8 mouse cellular contexts compared by ENCODE assay signal in genomic region chr1:159783842-159784241, GRCm38 (mm10).
DNase-seq lines count a peak whose midpoint lies in the region; ATAC-seq and TF ChIP-seq lines count a peak whose summit lies in the region.

No protein-coding gene starts in this region.

- no peak overlapping the region for H3K9ac ChIP-seq in limb, embryonic 11.5 days (ENCODE audit: low read length)

- ATAC-seq in limb, embryonic 11.5 days (ENCODE audit: insufficient number of reproducible peaks, low FRiP score, low TSS enrichment, low read depth), result no peak

- H3K27me3 ChIP-seq in cerebellum, adult 2 months (ENCODE audit: control insufficient read depth, insufficient read depth, low read length), result no peaks in the 10 kb centered on the region
- H3K27me3 ChIP-seq in limb, embryonic 11.5 days (ENCODE audit: control insufficient read depth, insufficient read depth, low read length), result no peaks in the 10 kb centered on the region
- no peaks in the 10 kb centered on the region for H3K27me3 ChIP-seq in splenic B cell, adult 2 months (ENCODE audit: control insufficient read depth, insufficient read depth, low read length, poor library complexity, severe bottlenecking)

- WGBS in cerebellum, adult 2 months, result 14% methylated on average over 5 of the region's 5 CpGs
- 33% methylated on average over 5 of the region's 5 CpGs for WGBS in limb, embryonic 11.5 days

- H3K36me3 ChIP-seq in limb, embryonic 11.5 days (ENCODE audit: control insufficient read depth, insufficient read depth, low read length), result no peaks in the 10 kb centered on the region
- H3K36me3 ChIP-seq in splenic B cell, adult 2 months (ENCODE audit: control insufficient read depth, insufficient read depth, low read length, poor library complexity, severe bottlenecking), result no peaks in the 10 kb centered on the region

- no peak overlapping the region for H3K4me2 ChIP-seq in limb, embryonic 11.5 days (ENCODE audit: low read depth, severe bottlenecking)

- TF ChIP-seq POLR2A in cerebellum, adult 2 months (IDR thresholded peaks at IDR 0.05; ENCODE audit: borderline replicate concordance, insufficient read depth, low read length), result no peak

- TF ChIP-seq CTCF in cerebellum, adult 2 months (IDR thresholded peaks at IDR 0.05; ENCODE audit: borderline replicate concordance, insufficient read depth, low read depth, low read length), result peak; percentile 84

- no peak overlapping the region for H3K4me3 ChIP-seq in cerebellum, adult 2 months (replicated peaks; ENCODE audit: insufficient read depth, low read depth, low read length)
- H3K4me3 ChIP-seq in limb, embryonic 11.5 days (ENCODE audit: low read depth, low read length), result no peak overlapping the region

- peak; percentile 9 to 12 for DNase-seq in gastrocnemius, adult 8-10 months (ENCODE audit: low spot score in 2 of 2)
- no peak for DNase-seq in gastrocnemius, postnatal 25 days
- peak; percentile 40 for DNase-seq in right cerebral cortex, postnatal 25 days
- no peak for DNase-seq in right cerebral cortex, postnatal 4 days
- peak; percentile 62 to 73 for DNase-seq in cerebellum, adult 2 months
- DNase-seq in frontal cortex, postnatal 36 days (ENCODE audit: low spot score in 2 of 2), result peak; percentile 41 to 65
- DNase-seq in limb, embryonic 11.5 days (ENCODE audit: low spot score), result peak; percentile 59
- DNase-seq in splenic B cell, adult 2 months (ENCODE audit: low read depth, low spot score), result peak; percentile 5

- H3K27ac ChIP-seq in cerebellum, adult 2 months (ENCODE audit: insufficient read depth, low read length), result no peak overlapping the region
- H3K27ac ChIP-seq in limb, embryonic 11.5 days (replicated peaks; ENCODE audit: low read depth, low read length), result no peak overlapping the region

- no peaks in the 10 kb centered on the region for H3K9me3 ChIP-seq in limb, embryonic 11.5 days (ENCODE audit: control insufficient read depth, low read length)

- H3K4me1 ChIP-seq in cerebellum, adult 2 months (ENCODE audit: control insufficient read depth, insufficient read depth, low read length), result no peaks in the 10 kb centered on the region
- no peaks in the 10 kb centered on the region for H3K4me1 ChIP-seq in limb, embryonic 11.5 days (ENCODE audit: control insufficient read depth, insufficient read depth, low read length)

Comparison
In these comparisons a context has a peak if more than half of its experiments do, and no peak if none do; other contexts are left out.
1. DNase-seq: peak in gastrocnemius, adult 8-10 months (2 of 2), right cerebral cortex, postnatal 25 days (single experiment), cerebellum, adult 2 months (2 of 2), frontal cortex, postnatal 36 days (2 of 2), limb, embryonic 11.5 days (single experiment) and splenic B cell, adult 2 months (single experiment); none in gastrocnemius, postnatal 25 days (single experiment) and right cerebral cortex, postnatal 4 days (single experiment).